Mouse (Mus musculus): Measurements from ENCODE around the gene Nova1. TPM values are rescaled to one million over a fixed set of nuclear protein-coding genes. Genes with fewer than 3 reads are reported as not detected.

Nova1 gene
- 29.1 and 30.1 TPM in 2 replicates for polyA plus RNA-seq (2014; fragmentation: Nextera tagmentation; extraction: Ambion mirVana)

- peak; percentile 82 for ATAC-seq
Measured at GRCm38 (mm10) chr12:46818856-46819347, at the start of gene Nova1. TSS of gene Nova1 (minus strand) at chr12:46818929.

GRCm38 (mm10) chr12:46819348-46820022 lies 756 bp upstream of the Nova1 start:
- Histone ChIP-seq H3K4me1 (ENCODE audit: control insufficient read depth, insufficient read depth, low read length) (peaks cover 5% of the 10 kb centered on the region; the same call in 1 of the 2 replicates), H3K27ac (ENCODE audit: low read depth, low read length) (peak overlapping the region; percentile 98), H3K36me3 (ENCODE audit: control insufficient read depth, insufficient read depth, low read length) (no peaks in the 10 kb centered on the region), H3K4me2 (ENCODE audit: low read length) (peak overlapping the region; percentile 72), H3K9me3 (replicated peaks; ENCODE audit: control insufficient read depth, low read length) (no peaks in the 10 kb centered on the region), H3K9ac (ENCODE audit: low read length) (peak overlapping the region; percentile 97), H3K4me3 (ENCODE audit: low read depth, low read length) (peak overlapping the region; percentile 82), H3K27me3 (replicated peaks; ENCODE audit: control insufficient read depth, insufficient read depth, low read length) (no peaks in the 10 kb centered on the region)
- ATAC-seq: peak; percentile 93
- WGBS: under 1% methylated on average over 42 of the region's 57 CpGs
- DNase-seq (ENCODE audit: low spot score): peak; percentile 94

More at GRCm38 (mm10) chr12:46818856-46819347, at the start of gene Nova1:
- H3K9me3 ChIP-seq (replicated peaks; ENCODE audit: control insufficient read depth, low read length): no peaks in the 10 kb centered on the region
- peak; percentile 87 for DNase-seq (ENCODE audit: low spot score)
- peaks cover 5% of the 10 kb centered on the region; the same call in 1 of the 2 replicates for H3K4me1 ChIP-seq (ENCODE audit: control insufficient read depth, insufficient read depth, low read length)
- H3K4me3 ChIP-seq (ENCODE audit: low read depth, low read length): peak within 1 kb of the TSS; percentile 82
- H3K4me2 ChIP-seq (ENCODE audit: low read length): peak within 1 kb of the TSS; percentile 72
- peak within 1 kb of the TSS; percentile 97 for H3K9ac ChIP-seq (ENCODE audit: low read length)
- H3K27ac ChIP-seq (ENCODE audit: low read depth, low read length): peak within 1 kb of the TSS; percentile 98
- H3K36me3 ChIP-seq (ENCODE audit: control insufficient read depth, insufficient read depth, low read length): no peaks in the 10 kb centered on the region
- no peaks in the 10 kb centered on the region for H3K27me3 ChIP-seq (replicated peaks; ENCODE audit: control insufficient read depth, insufficient read depth, low read length)
- WGBS: under 1% methylated on average over 34 of the region's 68 CpGs

- under 1% methylated on average over 61 of the region's 61 CpGs for WGBS
- Histone ChIP-seq H3K36me3 (ENCODE audit: control insufficient read depth, insufficient read depth, low read length) (no peaks in the 10 kb centered on the region), H3K9ac (ENCODE audit: low read length) (peak overlapping the region; percentile 97), H3K27ac (ENCODE audit: low read depth, low read length) (peak overlapping the region; percentile 98), H3K4me1 (ENCODE audit: control insufficient read depth, insufficient read depth, low read length) (peaks cover 5% of the 10 kb centered on the region; the same call in 1 of the 2 replicates), H3K9me3 (replicated peaks; ENCODE audit: control insufficient read depth, low read length) (no peaks in the 10 kb centered on the region), H3K27me3 (replicated peaks; ENCODE audit: control insufficient read depth, insufficient read depth, low read length) (no peaks in the 10 kb centered on the region), H3K4me2 (ENCODE audit: low read length) (peak overlapping the region; percentile 72), H3K4me3 (ENCODE audit: low read depth, low read length) (peak overlapping the region; percentile 82)
- ATAC-seq (peak; percentile 47), DNase-seq (ENCODE audit: low spot score) (peak; percentile 70)
Measured at GRCm38 (mm10) chr12:46818021-46818855, 491 bp downstream of the Nova1 start.

GRCm38 (mm10) chr12:46817211-46817803 lies 1.4 kb downstream of the Nova1 start:
- peak overlapping the region; percentile 82 for H3K4me3 ChIP-seq (ENCODE audit: low read depth, low read length)
- peak overlapping the region; percentile 72 for H3K4me2 ChIP-seq (ENCODE audit: low read length)
- WGBS: 1% methylated on average over 14 of the region's 14 CpGs
- peak overlapping the region; percentile 97 for H3K9ac ChIP-seq (ENCODE audit: low read length)
- peak overlapping the region; percentile 98 for H3K27ac ChIP-seq (ENCODE audit: low read depth, low read length)
- peaks cover 5% of the 10 kb centered on the region; the same call in 1 of the 2 replicates for H3K4me1 ChIP-seq (ENCODE audit: control insufficient read depth, insufficient read depth, low read length)
- DNase-seq (ENCODE audit: low spot score): peak; percentile 63
- H3K36me3 ChIP-seq (ENCODE audit: control insufficient read depth, insufficient read depth, low read length): no peaks in the 10 kb centered on the region
- H3K27me3 ChIP-seq (replicated peaks; ENCODE audit: control insufficient read depth, insufficient read depth, low read length): no peaks in the 10 kb centered on the region
- ATAC-seq: no peak
- no peaks in the 10 kb centered on the region for H3K9me3 ChIP-seq (replicated peaks; ENCODE audit: control insufficient read depth, low read length)

GRCm38 (mm10) chr12:46816291-46816690 lies 2.4 kb downstream of the Nova1 start:
- WGBS: 11% methylated on average over 3 of the region's 3 CpGs

GRCm38 (mm10) chr12:46815697-46816096 lies 3.0 kb downstream of the Nova1 start:
- H3K27ac ChIP-seq (ENCODE audit: low read depth, low read length): peak overlapping the region; percentile 17
- 52% methylated on average over 5 of the region's 5 CpGs for WGBS
- H3K27me3 ChIP-seq (replicated peaks; ENCODE audit: control insufficient read depth, insufficient read depth, low read length): no peaks in the 10 kb centered on the region
- no peaks in the 10 kb centered on the region for H3K9me3 ChIP-seq (replicated peaks; ENCODE audit: control insufficient read depth, low read length)
- H3K4me2 ChIP-seq (ENCODE audit: low read length): peak overlapping the region; percentile 72
- peak overlapping the region; percentile 82 for H3K4me3 ChIP-seq (ENCODE audit: low read depth, low read length)
- no peak for ATAC-seq
- DNase-seq (ENCODE audit: low spot score): no peak
- H3K4me1 ChIP-seq (ENCODE audit: control insufficient read depth, insufficient read depth, low read length): peaks cover 5% of the 10 kb centered on the region; the same call in 1 of the 2 replicates
- no peaks in the 10 kb centered on the region for H3K36me3 ChIP-seq (ENCODE audit: control insufficient read depth, insufficient read depth, low read length)
- H3K9ac ChIP-seq (ENCODE audit: low read length): peak overlapping the region; percentile 45

More at GRCm38 (mm10) chr12:46816291-46816690, 2.4 kb downstream of the Nova1 start:
- Histone ChIP-seq H3K9me3 (replicated peaks; ENCODE audit: control insufficient read depth, low read length) (no peaks in the 10 kb centered on the region), H3K36me3 (ENCODE audit: control insufficient read depth, insufficient read depth, low read length) (no peaks in the 10 kb centered on the region), H3K27me3 (replicated peaks; ENCODE audit: control insufficient read depth, insufficient read depth, low read length) (no peaks in the 10 kb centered on the region), H3K9ac (ENCODE audit: low read length) (peak overlapping the region; percentile 45; the same call in 1 of the 2 replicates), H3K4me2 (ENCODE audit: low read length) (peak overlapping the region; percentile 72), H3K4me3 (ENCODE audit: low read depth, low read length) (peak overlapping the region; percentile 82), H3K4me1 (ENCODE audit: control insufficient read depth, insufficient read depth, low read length) (peaks cover 5% of the 10 kb centered on the region; the same call in 1 of the 2 replicates), H3K27ac (ENCODE audit: low read depth, low read length) (peak overlapping the region; percentile 17)
- no peak for ATAC-seq
- DNase-seq (ENCODE audit: low spot score): peak; percentile 63

GRCm38 (mm10) chr12:46814820-46815219 lies 3.9 kb downstream of the Nova1 start:
- no peak for DNase-seq (ENCODE audit: low spot score)
- H3K9me3 ChIP-seq (replicated peaks; ENCODE audit: control insufficient read depth, low read length): no peaks in the 10 kb centered on the region
- no peak overlapping the region for H3K27ac ChIP-seq (ENCODE audit: low read depth, low read length)
- peaks cover 5% of the 10 kb centered on the region; the same call in 1 of the 2 replicates for H3K4me1 ChIP-seq (ENCODE audit: control insufficient read depth, insufficient read depth, low read length)
- 83% methylated on average over 4 of the region's 4 CpGs for WGBS
- ATAC-seq: no peak
- H3K9ac ChIP-seq (ENCODE audit: low read length): no peak overlapping the region
- H3K36me3 ChIP-seq (ENCODE audit: control insufficient read depth, insufficient read depth, low read length): no peaks in the 10 kb centered on the region
- H3K4me3 ChIP-seq (ENCODE audit: low read depth, low read length): no peak overlapping the region
- H3K27me3 ChIP-seq (replicated peaks; ENCODE audit: control insufficient read depth, insufficient read depth, low read length): no peaks in the 10 kb centered on the region
- H3K4me2 ChIP-seq (ENCODE audit: low read length): peak overlapping the region; percentile 9; the same call in 1 of the 2 replicates

GRCm38 (mm10) chr12:46801311-46801710 lies 17.4 kb downstream of the Nova1 start:
- no peak overlapping the region for H3K4me3 ChIP-seq (ENCODE audit: low read depth, low read length)
- no peaks in the 10 kb centered on the region for H3K36me3 ChIP-seq (ENCODE audit: control insufficient read depth, insufficient read depth, low read length)
- H3K27me3 ChIP-seq (replicated peaks; ENCODE audit: control insufficient read depth, insufficient read depth, low read length): no peaks in the 10 kb centered on the region
- H3K4me2 ChIP-seq (ENCODE audit: low read length): no peak overlapping the region
- H3K4me1 ChIP-seq (ENCODE audit: control insufficient read depth, insufficient read depth, low read length): no peaks in the 10 kb centered on the region
- WGBS: 92% methylated on average over 1 of the region's 1 CpGs
- H3K27ac ChIP-seq (ENCODE audit: low read depth, low read length): no peak overlapping the region
- DNase-seq (ENCODE audit: low spot score) (no peak), ATAC-seq (no peak)
- H3K9ac ChIP-seq (ENCODE audit: low read length): no peak overlapping the region
- no peaks in the 10 kb centered on the region for H3K9me3 ChIP-seq (replicated peaks; ENCODE audit: control insufficient read depth, low read length)

All from forebrain, embryonic 14.5 days (tissue).